Mouse (Mus musculus): Measurements from ENCODE around the gene Aff2. TPM values are rescaled to one million over a fixed set of nuclear protein-coding genes. Genes with fewer than 3 reads are reported as not detected.

Gene Aff2
- polyA plus RNA-seq, 1 experiment from 2014 or later: 8.9 TPM

DNA sequence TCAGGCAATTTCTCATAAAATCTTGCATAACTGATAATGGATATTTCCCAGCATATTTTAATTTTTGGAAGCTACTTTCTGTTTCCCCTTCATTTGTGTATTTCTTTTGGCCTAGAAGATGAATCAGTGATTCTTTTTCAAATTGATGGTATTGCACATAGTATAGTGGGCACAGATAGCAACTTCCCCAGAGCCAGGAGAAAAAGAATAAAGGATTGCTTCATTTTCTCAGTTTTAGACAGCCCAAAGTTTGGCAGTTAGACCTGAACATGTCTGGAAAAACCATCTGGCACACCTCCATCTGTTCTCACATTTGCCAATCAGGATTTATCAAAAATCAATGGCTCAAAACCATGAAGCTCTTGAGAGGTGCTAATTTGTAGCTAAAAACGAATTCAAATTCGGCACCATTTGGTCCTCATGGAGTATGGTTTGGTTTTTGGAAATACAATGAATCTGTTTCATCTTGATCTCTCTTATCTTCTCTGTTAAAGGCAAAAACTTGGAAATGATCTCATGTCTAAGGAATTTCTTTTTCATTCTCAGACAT, 441.9 kb downstream of the Aff2 start:
- no peak for DNase-seq (ENCODE audit: low spot score)
- no peaks in the 10 kb centered on the region for H3K36me3 ChIP-seq (replicated peaks; ENCODE audit: control insufficient read depth, insufficient read depth, low read depth, low read length)
- no peak for ATAC-seq (replicated peaks; ENCODE audit: insufficient number of reproducible peaks, low FRiP score, low TSS enrichment, low read depth)

DNA sequence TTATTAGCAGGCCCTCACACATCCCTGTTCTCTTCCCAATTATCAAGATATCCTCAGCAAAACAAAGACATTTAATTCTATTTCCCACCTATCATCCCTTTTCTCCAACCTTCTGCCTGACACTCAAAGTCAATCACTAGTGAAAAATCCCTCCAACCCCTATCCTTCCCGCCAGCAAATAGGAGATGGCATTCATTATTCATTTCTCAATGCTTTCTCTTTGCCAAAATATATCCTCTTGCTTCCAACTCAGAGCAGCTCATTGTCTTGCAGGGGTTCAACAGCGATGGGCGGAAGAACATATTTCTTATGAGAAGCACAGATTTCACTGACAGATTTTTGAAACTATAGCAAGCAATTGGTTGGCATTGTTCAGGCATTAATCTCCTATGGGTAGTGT, 442.4 kb downstream of the Aff2 start:
- H3K36me3 ChIP-seq (replicated peaks; ENCODE audit: control insufficient read depth, insufficient read depth, low read depth, low read length): no peaks in the 10 kb centered on the region
- no peaks in the 10 kb centered on the region for H3K27me3 ChIP-seq (ENCODE audit: control insufficient read depth, insufficient read depth, low read length)
- WGBS: 92% methylated on average over 3 of the region's 3 CpGs
- H3K4me3 ChIP-seq (ENCODE audit: low read depth, low read length): no peak overlapping the region
- ATAC-seq (replicated peaks; ENCODE audit: insufficient number of reproducible peaks, low FRiP score, low TSS enrichment, low read depth) (no peak), DNase-seq (ENCODE audit: low spot score) (no peak)
- no peaks in the 10 kb centered on the region for H3K4me1 ChIP-seq (ENCODE audit: control insufficient read depth, insufficient read depth, low read length)
- no peak overlapping the region for H3K4me2 ChIP-seq (ENCODE audit: low read depth, low read length)
- no peaks in the 10 kb centered on the region for H3K9me3 ChIP-seq (replicated peaks; ENCODE audit: control insufficient read depth, low read length)
- H3K9ac ChIP-seq (replicated peaks; ENCODE audit: low read length): no peak overlapping the region
- no peak overlapping the region for H3K27ac ChIP-seq (replicated peaks; ENCODE audit: low read depth, low read length)

More for the DNA sequence above, 441.9 kb downstream of the Aff2 start:
- 78% methylated on average over 2 of the region's 2 CpGs for WGBS
- H3K9ac ChIP-seq (replicated peaks; ENCODE audit: low read length): no peak overlapping the region
- H3K4me1 ChIP-seq (ENCODE audit: control insufficient read depth, insufficient read depth, low read length): no peaks in the 10 kb centered on the region
- H3K4me3 ChIP-seq (ENCODE audit: low read depth, low read length): no peak overlapping the region
- H3K9me3 ChIP-seq (replicated peaks; ENCODE audit: control insufficient read depth, low read length): no peaks in the 10 kb centered on the region
- no peak overlapping the region for H3K27ac ChIP-seq (replicated peaks; ENCODE audit: low read depth, low read length)
- no peaks in the 10 kb centered on the region for H3K27me3 ChIP-seq (ENCODE audit: control insufficient read depth, insufficient read depth, low read length)
- no peak overlapping the region for H3K4me2 ChIP-seq (ENCODE audit: low read depth, low read length)

GRCm38 (mm10) chrX:69811798-69812197, 451.7 kb downstream of the Aff2 start:
- ATAC-seq (replicated peaks; ENCODE audit: insufficient number of reproducible peaks, low FRiP score, low TSS enrichment, low read depth) (no peak), DNase-seq (ENCODE audit: low spot score) (no peak)
- H3K9ac ChIP-seq (replicated peaks; ENCODE audit: low read length): no peak overlapping the region
- H3K4me1 ChIP-seq (ENCODE audit: control insufficient read depth, insufficient read depth, low read length): no peaks in the 10 kb centered on the region
- H3K9me3 ChIP-seq (replicated peaks; ENCODE audit: control insufficient read depth, low read length): no peaks in the 10 kb centered on the region
- no peaks in the 10 kb centered on the region for H3K27me3 ChIP-seq (ENCODE audit: control insufficient read depth, insufficient read depth, low read length)
- H3K4me2 ChIP-seq (ENCODE audit: low read depth, low read length): no peak overlapping the region
- H3K27ac ChIP-seq (replicated peaks; ENCODE audit: low read depth, low read length): no peak overlapping the region
- H3K36me3 ChIP-seq (replicated peaks; ENCODE audit: control insufficient read depth, insufficient read depth, low read depth, low read length): no peaks in the 10 kb centered on the region
- H3K4me3 ChIP-seq (ENCODE audit: low read depth, low read length): no peak overlapping the region
- 85% methylated on average over 4 of the region's 4 CpGs for WGBS

GRCm38 (mm10) chrX:69815054-69815453, 455.0 kb downstream of the Aff2 start:
- Histone ChIP-seq H3K4me3 (ENCODE audit: low read depth, low read length) (no peak overlapping the region), H3K4me2 (ENCODE audit: low read depth, low read length) (no peak overlapping the region), H3K9me3 (replicated peaks; ENCODE audit: control insufficient read depth, low read length) (no peaks in the 10 kb centered on the region), H3K27me3 (ENCODE audit: control insufficient read depth, insufficient read depth, low read length) (no peaks in the 10 kb centered on the region), H3K4me1 (ENCODE audit: control insufficient read depth, insufficient read depth, low read length) (no peaks in the 10 kb centered on the region), H3K27ac (replicated peaks; ENCODE audit: low read depth, low read length) (no peak overlapping the region), H3K9ac (replicated peaks; ENCODE audit: low read length) (no peak overlapping the region), H3K36me3 (replicated peaks; ENCODE audit: control insufficient read depth, insufficient read depth, low read depth, low read length) (no peaks in the 10 kb centered on the region)
- ATAC-seq (replicated peaks; ENCODE audit: insufficient number of reproducible peaks, low FRiP score, low TSS enrichment, low read depth): no peak
- no peak for DNase-seq (ENCODE audit: low spot score)
- 74% methylated on average over 2 of the region's 2 CpGs for WGBS

DNA sequence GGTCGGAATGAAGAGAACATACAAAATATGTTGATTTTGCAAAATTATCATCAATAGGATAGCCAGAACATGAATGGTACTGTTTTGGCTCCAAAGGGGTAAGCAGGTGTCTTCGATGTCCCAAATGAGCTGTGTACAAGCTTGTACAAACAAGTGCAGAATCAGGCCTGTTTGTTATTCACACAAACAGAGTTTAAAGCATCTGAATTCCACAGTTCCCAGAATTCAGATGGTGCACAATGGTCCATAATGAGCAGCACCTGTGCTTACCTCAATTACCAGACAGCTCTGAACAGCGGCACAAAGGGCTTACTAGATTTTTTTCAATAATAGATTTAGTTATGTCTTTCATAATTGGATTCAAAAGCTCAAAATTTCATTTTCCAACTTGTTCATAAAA, 457.6 kb downstream of the Aff2 start:
- WGBS: 86% methylated on average over 3 of the region's 3 CpGs
- H3K27me3 ChIP-seq (ENCODE audit: control insufficient read depth, insufficient read depth, low read length): no peaks in the 10 kb centered on the region
- H3K4me2 ChIP-seq (ENCODE audit: low read depth, low read length): no peak overlapping the region
- no peaks in the 10 kb centered on the region for H3K36me3 ChIP-seq (replicated peaks; ENCODE audit: control insufficient read depth, insufficient read depth, low read depth, low read length)
- ATAC-seq (replicated peaks; ENCODE audit: insufficient number of reproducible peaks, low FRiP score, low TSS enrichment, low read depth) (no peak), DNase-seq (ENCODE audit: low spot score) (no peak)
- H3K4me3 ChIP-seq (ENCODE audit: low read depth, low read length): no peak overlapping the region
- H3K9me3 ChIP-seq (replicated peaks; ENCODE audit: control insufficient read depth, low read length): no peaks in the 10 kb centered on the region
- no peak overlapping the region for H3K9ac ChIP-seq (replicated peaks; ENCODE audit: low read length)
- H3K27ac ChIP-seq (replicated peaks; ENCODE audit: low read depth, low read length): no peak overlapping the region
- no peaks in the 10 kb centered on the region for H3K4me1 ChIP-seq (ENCODE audit: control insufficient read depth, insufficient read depth, low read length)

- no peaks in the 10 kb centered on the region for H3K9me3 ChIP-seq (replicated peaks; ENCODE audit: control insufficient read depth, low read length)
- no peak overlapping the region for H3K27ac ChIP-seq (replicated peaks; ENCODE audit: low read depth, low read length)
- no peaks in the 10 kb centered on the region for H3K36me3 ChIP-seq (replicated peaks; ENCODE audit: control insufficient read depth, insufficient read depth, low read depth, low read length)
- H3K9ac ChIP-seq (replicated peaks; ENCODE audit: low read length): no peak overlapping the region
- no peak overlapping the region for H3K4me2 ChIP-seq (ENCODE audit: low read depth, low read length)
- no peak overlapping the region for H3K4me3 ChIP-seq (ENCODE audit: low read depth, low read length)
- DNase-seq (ENCODE audit: low spot score) (no peak), ATAC-seq (replicated peaks; ENCODE audit: insufficient number of reproducible peaks, low FRiP score, low TSS enrichment, low read depth) (no peak)
- no peaks in the 10 kb centered on the region for H3K27me3 ChIP-seq (ENCODE audit: control insufficient read depth, insufficient read depth, low read length)
- no peaks in the 10 kb centered on the region for H3K4me1 ChIP-seq (ENCODE audit: control insufficient read depth, insufficient read depth, low read length)
- WGBS: 59% methylated on average over 5 of the region's 5 CpGs
These were observed 458.1 kb downstream of the Aff2 start for GRCm38 (mm10) chrX:69818188-69818587.

- H3K4me1 ChIP-seq (ENCODE audit: control insufficient read depth, insufficient read depth, low read length): no peaks in the 10 kb centered on the region
- no peaks in the 10 kb centered on the region for H3K27me3 ChIP-seq (ENCODE audit: control insufficient read depth, insufficient read depth, low read length)
- 97% methylated on average over 5 of the region's 5 CpGs for WGBS
- no peaks in the 10 kb centered on the region for H3K9me3 ChIP-seq (replicated peaks; ENCODE audit: control insufficient read depth, low read length)
- H3K4me2 ChIP-seq (ENCODE audit: low read depth, low read length): no peak overlapping the region
- H3K4me3 ChIP-seq (ENCODE audit: low read depth, low read length): no peak overlapping the region
- no peak for ATAC-seq (replicated peaks; ENCODE audit: insufficient number of reproducible peaks, low FRiP score, low TSS enrichment, low read depth)
- no peak overlapping the region for H3K27ac ChIP-seq (replicated peaks; ENCODE audit: low read depth, low read length)
- DNase-seq (ENCODE audit: low spot score): no peak
- H3K9ac ChIP-seq (replicated peaks; ENCODE audit: low read length): no peak overlapping the region
- H3K36me3 ChIP-seq (replicated peaks; ENCODE audit: control insufficient read depth, insufficient read depth, low read depth, low read length): no peaks in the 10 kb centered on the region
These were observed 507.5 kb downstream of the Aff2 start for GRCm38 (mm10) chrX:69867601-69868000.

- H3K4me3 ChIP-seq (ENCODE audit: low read depth, low read length): no peak overlapping the region
- no peak for DNase-seq (ENCODE audit: low spot score)
- H3K27me3 ChIP-seq (ENCODE audit: control insufficient read depth, insufficient read depth, low read length): no peaks in the 10 kb centered on the region
- H3K4me2 ChIP-seq (ENCODE audit: low read depth, low read length): no peak overlapping the region
- H3K4me1 ChIP-seq (ENCODE audit: control insufficient read depth, insufficient read depth, low read length): no peaks in the 10 kb centered on the region
- no peak overlapping the region for H3K9ac ChIP-seq (replicated peaks; ENCODE audit: low read length)
- ATAC-seq (replicated peaks; ENCODE audit: insufficient number of reproducible peaks, low FRiP score, low TSS enrichment, low read depth): no peak
- no peaks in the 10 kb centered on the region for H3K36me3 ChIP-seq (replicated peaks; ENCODE audit: control insufficient read depth, insufficient read depth, low read depth, low read length)
- WGBS: 86% methylated on average over 3 of the region's 3 CpGs
- H3K27ac ChIP-seq (replicated peaks; ENCODE audit: low read depth, low read length): no peak overlapping the region
- H3K9me3 ChIP-seq (replicated peaks; ENCODE audit: control insufficient read depth, low read length): no peaks in the 10 kb centered on the region
These were observed 531.6 kb downstream of the Aff2 start for GRCm38 (mm10) chrX:69891713-69892112.
